Mouse (Mus musculus) naive thymus-derived CD4-positive, alpha-beta T cell, adult 2 months (primary cell): ENCODE results near the gene Abhd17b.
A peak's percentile ranks its signal among the peaks of the same experiment; 100 is the strongest.
"Not testable (repeated sequence)": the region's sequence is repeated elsewhere in the genome, so short reads cannot be mapped to it uniquely, and the experiment has no call there.

Source experiments
- DNase-seq: peaks from one replicate; pipeline ENCODE4 v3.0.0-alpha.2; 2011; ENCODE audit warnings: low read depth

Gene Abhd17b

GRCm38 (mm10) chr19:21653172-21653981 is at the start of gene Abhd17b:
TSS of gene Abhd17b (plus strand) at chr19:21653185.
- peak; percentile 56 for DNase-seq

GRCm38 (mm10) chr19:21603836-21604235 is 49.1 kb upstream of the Abhd17b start:
- peak; percentile 42 for DNase-seq

GRCm38 (mm10) chr19:21605294-21605693 is 47.7 kb upstream of the Abhd17b start:
- DNase-seq = no peak

DNA sequence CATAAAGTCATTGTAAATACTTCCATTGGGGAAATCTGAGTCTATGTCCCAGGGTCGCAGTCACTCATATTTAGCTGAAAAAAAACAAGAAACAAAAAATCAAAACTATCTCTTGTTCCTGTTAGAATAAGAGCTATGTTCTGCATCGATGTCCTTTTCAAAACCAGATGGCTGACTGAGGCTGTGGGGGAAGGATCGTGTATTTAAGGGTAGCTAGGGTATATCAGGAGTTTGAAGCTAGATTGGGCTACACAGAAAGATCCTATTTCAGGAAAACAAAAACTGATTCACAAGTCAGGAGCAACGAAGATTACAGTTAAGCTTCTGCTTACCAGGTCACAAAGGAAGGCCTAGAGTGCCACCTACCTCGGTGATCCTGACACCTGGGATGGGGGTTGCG is 42.7 kb upstream of the Abhd17b start:
- no peak for DNase-seq

GRCm38 (mm10) chr19:21611297-21611696 is 41.7 kb upstream of the Abhd17b start:
- no peak for DNase-seq

GRCm38 (mm10) chr19:21611725-21612575 is 41.0 kb upstream of the Abhd17b start:
- DNase-seq = no peak

DNA sequence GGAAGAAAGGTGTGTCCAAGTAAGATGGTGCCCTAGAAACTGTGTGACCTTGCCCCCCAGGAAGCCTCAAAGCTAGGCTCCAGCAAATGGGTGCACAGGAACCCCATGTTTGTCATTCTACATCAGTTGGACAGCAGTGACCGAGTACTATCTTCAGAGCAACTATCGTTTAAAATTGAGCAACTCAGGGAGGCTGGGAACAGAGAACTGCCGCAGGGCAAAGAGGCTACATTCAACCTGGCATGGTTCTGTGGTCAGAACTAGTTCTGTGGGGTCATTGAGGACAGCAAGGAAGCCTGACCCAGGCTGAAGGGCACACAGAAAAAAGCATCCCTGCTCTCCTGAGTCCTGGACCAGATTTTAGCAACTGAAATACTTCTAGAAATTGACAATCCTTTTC is 37.2 kb upstream of the Abhd17b start:
- DNase-seq = no peak

GRCm38 (mm10) chr19:21623410-21624147 is 29.4 kb upstream of the Abhd17b start:
- no peak for DNase-seq

DNA sequence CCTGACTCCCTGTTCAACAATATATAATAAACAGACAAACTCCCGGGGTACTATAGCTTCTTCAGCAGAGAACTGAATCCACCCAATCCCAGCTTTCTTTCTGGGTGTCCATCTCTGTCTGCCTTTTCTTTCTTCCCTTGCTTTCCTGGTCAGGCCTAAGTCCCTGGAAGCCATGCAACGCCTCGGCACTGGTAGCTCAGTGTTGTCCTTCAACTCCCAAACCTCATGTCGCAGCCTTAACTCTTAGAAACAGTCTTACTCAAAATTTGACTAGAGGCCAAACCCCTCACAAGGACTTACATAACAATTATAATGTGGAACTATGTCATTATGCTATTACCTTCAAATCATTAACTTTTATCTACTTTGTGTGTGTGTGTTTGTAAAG is 28.8 kb upstream of the Abhd17b start:
- no peak for DNase-seq

GRCm38 (mm10) chr19:21626271-21626988 is 26.6 kb upstream of the Abhd17b start:
- no peak for DNase-seq

DNA sequence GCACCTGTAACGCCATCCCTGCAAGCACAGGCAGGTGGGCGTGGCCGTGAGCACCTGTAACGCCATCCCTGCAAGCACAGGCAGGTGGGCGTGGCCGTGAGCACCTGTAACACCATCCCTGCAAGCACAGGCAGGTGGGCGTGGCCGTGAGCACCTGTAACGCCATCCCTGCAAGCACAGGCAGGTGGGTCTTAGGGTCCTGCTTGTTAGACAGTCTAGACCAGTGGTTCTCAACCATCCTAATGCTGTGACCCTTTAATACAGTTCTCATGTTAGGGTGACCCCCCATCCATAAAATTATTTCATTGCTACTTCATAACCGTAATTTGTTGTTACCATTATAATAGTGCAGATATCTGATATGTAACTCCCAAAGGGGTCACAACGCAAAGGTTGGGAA is 24.5 kb upstream of the Abhd17b start:
- not testable (repeated sequence) for DNase-seq

GRCm38 (mm10) chr19:21629030-21629429 is 24.0 kb upstream of the Abhd17b start:
- no peak for DNase-seq

DNA sequence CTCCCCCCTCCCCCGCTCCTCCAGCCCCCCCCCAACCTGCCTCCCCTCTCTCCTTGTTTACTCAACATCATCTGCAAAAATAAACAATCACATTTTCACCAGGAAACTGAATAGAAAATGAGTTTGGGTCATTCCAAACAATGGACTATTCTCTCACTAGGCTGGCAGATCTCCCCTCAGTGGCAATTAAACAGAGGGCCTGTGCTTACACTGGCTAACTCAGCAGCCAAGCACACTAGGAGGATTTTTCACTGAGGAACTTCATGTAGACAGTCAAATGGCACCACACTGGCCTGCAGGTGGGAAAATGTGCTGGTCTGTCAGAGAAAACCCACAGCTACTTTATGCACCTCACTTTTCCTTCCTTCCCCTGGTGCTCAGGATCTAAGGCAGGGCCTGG is 23.5 kb upstream of the Abhd17b start:
- no peak for DNase-seq

GRCm38 (mm10) chr19:21630656-21631331 is 22.2 kb upstream of the Abhd17b start:
- peak; percentile 65 for DNase-seq

- no peak for DNase-seq
These were observed 17.6 kb upstream of the Abhd17b start for GRCm38 (mm10) chr19:21635406-21635805.

- no peak for DNase-seq
These were observed 16.1 kb upstream of the Abhd17b start for GRCm38 (mm10) chr19:21636907-21637306.

- no peak for DNase-seq
These were observed 15.3 kb upstream of the Abhd17b start for GRCm38 (mm10) chr19:21637672-21638071.

GRCm38 (mm10) chr19:21643935-21644334 is 9.1 kb upstream of the Abhd17b start:
- DNase-seq = no peak

DNA sequence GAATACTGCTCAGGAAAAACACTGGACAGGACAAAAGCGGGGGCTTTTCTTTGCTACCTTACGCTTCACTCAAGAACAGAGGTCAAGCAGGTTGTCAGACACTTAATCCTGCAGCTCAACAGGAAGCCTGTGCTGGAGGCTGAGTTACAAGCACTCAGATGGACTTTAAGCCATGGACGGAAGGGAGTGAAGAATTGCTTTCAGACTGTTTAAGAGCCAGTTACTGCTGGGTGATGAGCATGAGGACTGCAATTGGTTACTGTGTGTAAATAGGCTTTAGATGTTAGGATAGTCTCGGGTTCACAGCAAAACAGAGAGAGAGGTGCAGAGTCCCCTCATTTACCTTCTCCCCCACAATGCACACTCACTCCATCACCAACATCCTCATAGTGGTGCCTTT is 7.7 kb upstream of the Abhd17b start:
- no peak for DNase-seq

DNA sequence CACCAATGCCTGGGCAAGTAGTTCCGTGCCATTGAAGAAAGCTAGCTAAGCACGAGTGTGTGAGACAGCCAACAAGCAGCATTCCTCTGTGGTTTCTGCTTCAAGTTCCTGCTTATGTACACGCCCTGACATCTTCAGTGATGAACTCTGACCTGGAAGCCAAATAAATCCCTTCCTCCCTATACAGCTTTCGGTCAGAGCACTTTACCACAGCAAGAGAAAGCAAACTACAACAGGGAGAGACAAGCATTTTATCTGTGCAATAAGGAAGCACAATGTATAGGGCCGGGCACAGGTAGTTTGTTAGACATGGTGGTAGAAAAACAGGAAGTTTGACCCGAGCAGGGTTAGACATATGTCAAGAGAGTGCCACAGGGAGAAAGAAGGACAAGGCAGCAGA is 6.8 kb upstream of the Abhd17b start:
- peak; percentile 47 for DNase-seq

DNA sequence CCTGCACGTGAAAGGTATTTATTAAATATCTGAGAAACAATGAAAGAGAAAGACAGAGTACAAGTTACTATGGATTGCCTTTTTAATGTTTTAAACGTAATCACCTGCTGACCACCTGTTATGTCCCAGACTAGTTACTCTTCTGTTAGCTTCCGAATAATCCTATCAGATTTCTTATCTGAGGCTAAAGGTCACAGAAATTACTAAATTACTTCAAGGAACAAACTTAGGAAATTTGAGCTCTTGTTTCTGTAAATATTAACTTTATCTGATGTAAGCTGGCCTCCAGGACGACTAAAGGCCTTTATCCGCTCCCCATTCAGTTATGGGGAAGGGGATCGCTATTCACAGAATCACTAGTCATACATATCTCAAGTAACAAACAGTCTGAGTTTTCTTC is 1.3 kb upstream of the Abhd17b start:
- no peak for DNase-seq
